Mouse (Mus musculus) liver, adult 2 months (tissue): Measurements from ENCODE around the gene Tspan17.

ENCODE experiments used
- CTCF ChIP-seq: fragments of 200-500 bp; IDR thresholded peaks from 2 replicates; pipeline ENCODE4 v1.5.1; 2011; ENCODE audit warnings: low read depth, low read length, control low read depth
- POLR2A ChIP-seq: fragments of 200-500 bp; IDR thresholded peaks from 2 replicates; pipeline ENCODE4 v1.6.1; 2011; ENCODE audit warnings: low read length, control low read depth; ENCODE audit not compliant: insufficient read depth; ENCODE audit errors: extremely low read depth

GRCm38 (mm10) chr13:54758045-54758755 is 31.0 kb upstream of the Tspan17 start:
- TF ChIP-seq CTCF (peak; percentile 63), POLR2A (no peak)
